In the genomic region with DNA sequence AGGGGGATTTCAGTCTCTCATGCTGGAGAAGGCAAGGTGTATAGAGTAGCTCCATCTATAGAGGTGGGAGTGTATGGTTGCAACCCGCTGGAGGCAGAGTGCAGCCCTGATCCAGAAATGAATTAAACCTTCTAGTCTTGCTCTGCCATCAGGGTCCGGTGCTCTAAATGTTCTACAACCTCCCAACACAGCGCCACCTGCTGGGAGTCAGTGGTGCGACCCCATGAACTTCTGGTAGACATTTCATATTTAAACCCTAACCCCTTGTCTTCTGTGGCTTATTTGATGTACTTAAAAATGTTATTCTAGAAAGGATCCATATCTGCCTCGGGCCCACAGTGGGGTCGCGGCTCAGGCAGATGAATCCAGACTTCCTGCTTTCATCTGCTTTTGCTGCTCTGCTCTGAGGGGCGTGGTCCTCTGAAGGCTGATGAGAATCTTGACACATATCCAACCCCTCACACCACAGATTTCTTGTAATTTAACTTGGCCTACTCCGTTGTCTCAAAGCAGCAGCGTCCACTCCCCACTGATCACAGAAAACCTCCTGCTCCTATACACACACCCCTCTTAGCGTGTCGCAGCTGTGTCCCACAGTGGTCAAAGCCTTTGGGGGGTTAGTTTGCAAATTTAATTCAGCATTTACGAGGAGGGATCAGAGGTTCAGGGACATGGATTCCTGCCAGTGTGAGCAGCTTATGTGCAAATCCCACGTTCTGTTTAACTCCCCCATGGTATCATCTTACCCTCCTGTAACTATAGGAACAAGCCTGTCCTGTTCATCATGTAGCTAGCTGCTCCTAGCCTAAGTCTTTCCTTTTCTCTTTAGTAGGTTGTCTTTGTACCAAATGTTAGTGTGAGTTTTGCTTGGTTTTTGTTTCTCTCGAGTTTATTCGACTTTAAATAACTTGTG, we compare ENCODE assay signal across 10 mouse cellular contexts. TPM values are rescaled to one million over a fixed set of nuclear protein-coding genes. Genes with fewer than 3 reads are reported as not detected.
DNase-seq lines count a peak whose midpoint lies in the region; ATAC-seq and TF ChIP-seq lines count a peak whose summit lies in the region.
"Had no signal": no experiment of that assay in that cellular context is flagged by ENCODE, and none has a peak within 500 bp of the region (broad histone marks: within the 10 kb centered on the region; RNA-seq: fewer than 3 reads in every experiment).

No protein-coding gene starts in this region.

- H3K4me2 ChIP-seq in embryonic facial prominence, embryonic 12.5 days (replicated peaks): 0 out of 2 replicates have a peak overlapping the region, but pooled peaks have one; percentile 11
- H3K4me2 ChIP-seq: neural tube, embryonic 12.5 days had no signal

- H3K27me3 ChIP-seq in embryonic facial prominence, embryonic 12.5 days: no peaks in the 10 kb centered on the region
- H3K27me3 ChIP-seq: neural tube, embryonic 12.5 days had no signal

- no peaks in the 10 kb centered on the region for H3K36me3 ChIP-seq in embryonic facial prominence, embryonic 12.5 days
- H3K36me3 ChIP-seq: neural tube, embryonic 12.5 days had no signal

- WGBS in embryonic facial prominence, embryonic 12.5 days: 58% methylated on average over 16 of the region's 16 CpGs

- H3K9me3 ChIP-seq in embryonic facial prominence, embryonic 12.5 days: no peaks in the 10 kb centered on the region
- H3K9me3 ChIP-seq: neural tube, embryonic 12.5 days had no signal

- no peak overlapping the region for H3K27ac ChIP-seq in left cerebral cortex, adult 2 months
- H3K27ac ChIP-seq in embryonic facial prominence, embryonic 12.5 days: 0 out of 2 replicates have a peak overlapping the region, but pooled peaks have one; percentile 27
- H3K27ac ChIP-seq: neural tube, embryonic 12.5 days had no signal

- H3K9ac ChIP-seq in embryonic facial prominence, embryonic 12.5 days: no peak overlapping the region
- H3K9ac ChIP-seq: neural tube, embryonic 12.5 days had no signal

- intact Hi-C loops in left cerebral cortex, adult 2 months (cut with DNase I): no loop called here
- intact Hi-C loops in left cerebral cortex, postnatal 10 days (cut with DNase I): no loop called here

- peak; percentile 50 for TF ChIP-seq CTCF in left cerebral cortex, adult 2 months (IDR thresholded peaks at IDR 0.05)

- no peak overlapping the region for H3K4me3 ChIP-seq in left cerebral cortex, adult 2 months
- H3K4me3 ChIP-seq in embryonic facial prominence, embryonic 12.5 days: no peak overlapping the region
- H3K4me3 ChIP-seq: neural tube, embryonic 12.5 days had no signal

- ATAC-seq in CD4-positive, CD25-positive, alpha-beta regulatory T cell, adult 4 months: no peak
- ATAC-seq in embryonic facial prominence, embryonic 12.5 days (ENCODE audit: insufficient number of reproducible peaks, insufficient read depth, low FRiP score, low TSS enrichment): 0 out of 2 replicates have a peak, but pooled peaks have one; percentile 41

- DNase-seq in CD4-positive, CD25-positive, alpha-beta regulatory T cell, adult 2 months (ENCODE audit: low read depth, low spot score): peak; percentile 26
- no peak for DNase-seq in left cerebral cortex, adult 2 months (ENCODE audit: extremely low spot score in 1 of 2, low spot score in 2 of 2)
- no peak for DNase-seq in left cerebral cortex, postnatal 10 days (ENCODE audit: extremely low spot score in 1 of 2, low spot score in 2 of 2)
- DNase-seq in lung, postnatal 25 days (ENCODE audit: low spot score): peak; percentile 35
- peak; percentile 79 for DNase-seq in thymus, postnatal 4 days
- DNase-seq in right cerebral cortex, postnatal 4 days: no peak

- peaks cover 4% of the 10 kb centered on the region for H3K4me1 ChIP-seq in embryonic facial prominence, embryonic 12.5 days
- H3K4me1 ChIP-seq: neural tube, embryonic 12.5 days had no signal

RNA-seq across cellular contexts. Expression of a gene that starts 3.9 kb away (rescaled TPM):
- polyA plus RNA-seq in CD4-positive, CD25-positive, alpha-beta regulatory T cell, adult 4 months (2017; shearing (Covaris generic)): not detected
- under 1 TPM; 0.72 to 0.88 TPM for total RNA-seq in left cerebral cortex, adult 2 months (2021)
- total RNA-seq in left cerebral cortex, postnatal 10 days (2021): 1 to 10 TPM in 1 of 2 experiments, under 1 TPM in 1; 0.79 to 1.5 TPM
- polyA plus RNA-seq in embryonic facial prominence, embryonic 12.5 days (2016; fragmentation: Nextera tagmentation; extraction: Ambion mirVana): 0.08 and 0.25 TPM in 2 replicates

RNA-seq across cellular contexts. Expression of a gene that starts 10.9 kb away (rescaled TPM):
- polyA plus RNA-seq in CD4-positive, CD25-positive, alpha-beta regulatory T cell, adult 4 months (2017; shearing (Covaris generic)): 10 to 100 TPM in 1 of 2 experiments, 1 to 10 TPM in 1; 8.6 to 14.2 TPM
- total RNA-seq in left cerebral cortex, adult 2 months (2021): 10 to 100 TPM in 1 of 2 experiments, 1 to 10 TPM in 1; 8.2 to 11.7 TPM
- 10 to 100 TPM; 15.6 to 16.2 TPM for total RNA-seq in left cerebral cortex, postnatal 10 days (2021)
- polyA plus RNA-seq in embryonic facial prominence, embryonic 12.5 days (2016; fragmentation: Nextera tagmentation; extraction: Ambion mirVana): 28.3 and 29.9 TPM in 2 replicates

RNA-seq across cellular contexts. Expression of a gene that starts 38.6 kb away (rescaled TPM):
- polyA plus RNA-seq in CD4-positive, CD25-positive, alpha-beta regulatory T cell, adult 4 months (2017; shearing (Covaris generic)): not detected
- total RNA-seq in left cerebral cortex, adult 2 months (2021): not detected
- not detected for total RNA-seq in left cerebral cortex, postnatal 10 days (2021)
- 0.09 TPM in 1 of 2 replicates, not detected in the other for polyA plus RNA-seq in embryonic facial prominence, embryonic 12.5 days (2016; fragmentation: Nextera tagmentation; extraction: Ambion mirVana)
- polyA plus RNA-seq: heart, embryonic 14.5 days; neural tube, embryonic 12.5 days had no signal

RNA-seq across cellular contexts. Expression of a gene that starts 55.6 kb away (rescaled TPM):
- not detected for polyA plus RNA-seq in CD4-positive, CD25-positive, alpha-beta regulatory T cell, adult 4 months (2017; shearing (Covaris generic))
- not detected for total RNA-seq in left cerebral cortex, adult 2 months (2021)
- not detected for total RNA-seq in left cerebral cortex, postnatal 10 days (2021)
- polyA plus RNA-seq in embryonic facial prominence, embryonic 12.5 days (2016; fragmentation: Nextera tagmentation; extraction: Ambion mirVana): not detected in 2 replicates
- polyA plus RNA-seq: heart, embryonic 14.5 days; neural tube, embryonic 12.5 days had no signal

Comparison
In these comparisons a context has a peak if more than half of its experiments do, and no peak if none do; other contexts are left out.
1. DNase-seq: peak in CD4-positive, CD25-positive, alpha-beta regulatory T cell, adult 2 months (single experiment), lung, postnatal 25 days (single experiment) and thymus, postnatal 4 days (single experiment); none in left cerebral cortex, adult 2 months (0 of 2), left cerebral cortex, postnatal 10 days (0 of 2) and right cerebral cortex, postnatal 4 days (single experiment).